Comparison of ENCODE assay signal across 8 mouse cellular contexts in the genomic region with DNA sequence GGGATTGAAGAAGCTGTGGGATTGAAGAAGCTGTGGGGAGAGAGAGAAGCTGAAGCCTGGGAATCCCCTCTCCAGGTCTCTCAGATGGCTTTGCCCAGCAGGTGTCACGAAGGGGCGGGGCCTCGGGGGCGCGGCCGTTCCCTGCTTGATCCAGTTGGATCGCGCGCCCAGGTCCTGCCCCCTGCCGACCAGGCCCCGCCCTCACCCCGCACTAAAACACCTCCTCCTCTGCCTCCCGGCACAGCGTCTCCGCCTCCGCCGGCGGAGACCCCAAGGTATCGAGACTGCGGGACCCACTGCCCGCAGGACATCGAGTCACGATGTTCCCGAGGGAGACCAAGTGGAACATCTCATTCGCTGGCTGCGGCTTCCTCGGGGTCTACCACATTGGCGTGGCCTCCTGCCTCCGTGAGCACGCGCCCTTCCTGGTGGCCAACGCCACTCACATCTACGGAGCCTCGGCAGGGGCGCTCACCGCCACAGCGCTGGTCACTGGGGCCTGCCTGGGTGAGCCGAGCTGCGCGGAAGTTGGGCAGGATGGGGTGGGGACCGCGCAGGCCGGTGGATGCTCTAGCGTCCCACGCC. TPM values are rescaled to one million over a fixed set of nuclear protein-coding genes. Genes with fewer than 3 reads are reported as not detected.
DNase-seq lines count a peak whose midpoint lies in the region; ATAC-seq lines count a peak whose summit lies in the region.

A gene (plus strand): TSS at position 232 of the 585 bp plus-strand sequence.

- no peaks in the 10 kb centered on the region for H3K9me3 ChIP-seq in forebrain, embryonic 10.5 days
- no peaks in the 10 kb centered on the region for H3K9me3 ChIP-seq in heart, embryonic 14.5 days (ENCODE audit: control insufficient read depth, low read length)
- H3K9me3 ChIP-seq in liver, embryonic 15.5 days (replicated peaks) = no peaks in the 10 kb centered on the region
- no peaks in the 10 kb centered on the region for H3K9me3 ChIP-seq in neural tube, embryonic 11.5 days (ENCODE audit: control insufficient read depth, low read length)
- H3K9me3 ChIP-seq in stomach, embryonic 16.5 days (replicated peaks; ENCODE audit: control insufficient read depth, low read length) = no peaks in the 10 kb centered on the region

- peak within 1 kb of the TSS; percentile 94 for H3K4me2 ChIP-seq in heart, embryonic 14.5 days (ENCODE audit: low read length)
- peak within 1 kb of the TSS; percentile 99 for H3K4me2 ChIP-seq in liver, embryonic 15.5 days
- H3K4me2 ChIP-seq in neural tube, embryonic 11.5 days (ENCODE audit: low read depth) = peak within 1 kb of the TSS; percentile 66
- H3K4me2 ChIP-seq in stomach, embryonic 16.5 days (ENCODE audit: low read depth, low read length) = peak within 1 kb of the TSS; percentile 89

- H3K4me1 ChIP-seq in forebrain, embryonic 10.5 days = peaks cover 32% of the 10 kb centered on the region
- peaks cover 7 to 12% of the 10 kb centered on the region in 2 experiments; a peak in 3 of 4 replicates for H3K4me1 ChIP-seq in heart, embryonic 14.5 days (ENCODE audit: control insufficient read depth in 2 of 2, insufficient read depth in 2 of 2, low read length in 2 of 2)
- peaks cover 63% of the 10 kb centered on the region for H3K4me1 ChIP-seq in liver, embryonic 15.5 days (replicated peaks)
- peaks cover 6% of the 10 kb centered on the region for H3K4me1 ChIP-seq in neural tube, embryonic 11.5 days (ENCODE audit: control insufficient read depth, insufficient read depth, low read length)
- peaks cover 4% of the 10 kb centered on the region; the same call in 1 of the 2 replicates for H3K4me1 ChIP-seq in stomach, embryonic 16.5 days (ENCODE audit: control insufficient read depth, insufficient read depth, low read length)

- ATAC-seq in heart, embryonic 14.5 days (ENCODE audit: insufficient number of reproducible peaks, insufficient read depth, low FRiP score, low read depth) = peak; percentile 81
- ATAC-seq in liver, embryonic 15.5 days (ENCODE audit: insufficient read depth) = peak; percentile 88
- peak; percentile 80 for ATAC-seq in neural tube, embryonic 11.5 days (ENCODE audit: insufficient read depth, low FRiP score, low TSS enrichment)
- ATAC-seq in stomach, embryonic 16.5 days (ENCODE audit: insufficient read depth, low FRiP score) = peak; percentile 89

- peak within 1 kb of the TSS; percentile 85 for H3K9ac ChIP-seq in heart, embryonic 14.5 days (ENCODE audit: low read length)
- H3K9ac ChIP-seq in liver, embryonic 15.5 days = peak within 1 kb of the TSS; percentile 71
- peak within 1 kb of the TSS; percentile 62 for H3K9ac ChIP-seq in neural tube, embryonic 11.5 days (ENCODE audit: low read length)
- peak within 1 kb of the TSS; percentile 81 for H3K9ac ChIP-seq in stomach, embryonic 16.5 days (ENCODE audit: low read length)

- H3K27ac ChIP-seq in forebrain, embryonic 10.5 days = peak within 1 kb of the TSS; percentile 85
- H3K27ac ChIP-seq in heart, embryonic 14.5 days (replicated peaks in 1 of 2; ENCODE audit: control insufficient read depth in 1 of 2, insufficient read depth in 1 of 2, low read depth in 2 of 2, low read length in 2 of 2) = peak within 1 kb of the TSS; percentile 84 to 88
- H3K27ac ChIP-seq in liver, embryonic 15.5 days (replicated peaks) = peak within 1 kb of the TSS; percentile 89
- peak within 1 kb of the TSS; percentile 67; the same call in 1 of the 2 replicates for H3K27ac ChIP-seq in neural tube, embryonic 11.5 days (ENCODE audit: low read depth, low read length)
- H3K27ac ChIP-seq in stomach, embryonic 16.5 days (ENCODE audit: low read length) = peak within 1 kb of the TSS; percentile 76

- peak; percentile 83 to 90 for DNase-seq in CD8-positive naive resting alpha-beta T cell, adult 2 months (ENCODE audit: low read depth in 2 of 2, low spot score in 2 of 2)
- DNase-seq in c-Kit-negative CD71-positive TER-119-positive erythroid progenitor cells, embryonic 14.5 days (ENCODE audit: low read depth, low spot score) = peak; percentile 83
- DNase-seq in forebrain, embryonic 10.5 days (ENCODE audit: extremely low spot score, low spot score) = peak; percentile 90
- DNase-seq in kidney, postnatal 14 days = peak; percentile 97
- DNase-seq in neural tube, embryonic 11.5 days (ENCODE audit: low spot score) = peak; percentile 92

- WGBS in forebrain, embryonic 10.5 days = under 1% methylated on average over 45 of the region's 45 CpGs
- under 1% methylated on average over 44 of the region's 45 CpGs for WGBS in heart, embryonic 14.5 days
- under 1% methylated on average over 45 of the region's 45 CpGs for WGBS in liver, embryonic 15.5 days (ENCODE audit: insufficient replicate concordance)
- WGBS in neural tube, embryonic 11.5 days = under 1% methylated on average over 45 of the region's 45 CpGs
- WGBS in stomach, embryonic 16.5 days = under 1% methylated on average over 45 of the region's 45 CpGs

- H3K27me3 ChIP-seq in forebrain, embryonic 10.5 days (ENCODE audit: poor library complexity, severe bottlenecking) = peaks cover 32% of the 10 kb centered on the region
- no peaks in the 10 kb centered on the region for H3K27me3 ChIP-seq in heart, embryonic 14.5 days (ENCODE audit: control insufficient read depth, insufficient read depth, low read length)
- H3K27me3 ChIP-seq in liver, embryonic 15.5 days = peaks cover 14% of the 10 kb centered on the region
- H3K27me3 ChIP-seq in neural tube, embryonic 11.5 days (ENCODE audit: control insufficient read depth, insufficient read depth, low read length) = peaks cover 4% of the 10 kb centered on the region; the same call in 1 of the 2 replicates
- no peaks in the 10 kb centered on the region for H3K27me3 ChIP-seq in stomach, embryonic 16.5 days (ENCODE audit: control insufficient read depth, insufficient read depth, low read length)

- H3K36me3 ChIP-seq in forebrain, embryonic 10.5 days (replicated peaks) = peaks cover 43% of the 10 kb centered on the region
- H3K36me3 ChIP-seq in heart, embryonic 14.5 days (ENCODE audit: control insufficient read depth, insufficient read depth, low read length) = peaks cover 49% of the 10 kb centered on the region
- H3K36me3 ChIP-seq in liver, embryonic 15.5 days (replicated peaks) = peaks cover 35% of the 10 kb centered on the region
- H3K36me3 ChIP-seq in neural tube, embryonic 11.5 days (ENCODE audit: control insufficient read depth, insufficient read depth, low read length) = peaks cover 5% of the 10 kb centered on the region
- peaks cover 17% of the 10 kb centered on the region; the same call in 1 of the 2 replicates for H3K36me3 ChIP-seq in stomach, embryonic 16.5 days (ENCODE audit: control insufficient read depth, insufficient read depth, low read length)

- peak within 1 kb of the TSS; percentile 79 for H3K4me3 ChIP-seq in forebrain, embryonic 10.5 days
- H3K4me3 ChIP-seq in heart, embryonic 14.5 days (ENCODE audit: control insufficient read depth in 1 of 2, insufficient read depth in 1 of 2, low read depth in 1 of 2, low read length in 2 of 2) = peak within 1 kb of the TSS; percentile 63 to 74
- H3K4me3 ChIP-seq in liver, embryonic 15.5 days (replicated peaks) = peak within 1 kb of the TSS; percentile 78
- peak within 1 kb of the TSS; percentile 46 for H3K4me3 ChIP-seq in neural tube, embryonic 11.5 days (ENCODE audit: low read depth, low read length)
- H3K4me3 ChIP-seq in stomach, embryonic 16.5 days (replicated peaks; ENCODE audit: low read length) = peak within 1 kb of the TSS; percentile 70

RNA-seq across cellular contexts. Expression of the gene that starts here (rescaled TPM):
- 15.9 and 18.2 TPM in 2 replicates for polyA plus RNA-seq in forebrain, embryonic 10.5 days (2016; fragmentation: Nextera tagmentation; extraction: Ambion mirVana)
- 48.7 and 49.0 TPM in 2 replicates for polyA plus RNA-seq in heart, embryonic 14.5 days (2014; fragmentation: Nextera tagmentation; extraction: Ambion mirVana)
- 13.9 and 15.3 TPM in 2 replicates for polyA plus RNA-seq in liver, embryonic 15.5 days (2015; fragmentation: Nextera tagmentation; extraction: Ambion mirVana)
- 14.8 and 17.6 TPM in 2 replicates for polyA plus RNA-seq in neural tube, embryonic 11.5 days (2014; fragmentation: Nextera tagmentation; extraction: Ambion mirVana)
- 34.0 and 38.5 TPM in 2 replicates for polyA plus RNA-seq in stomach, embryonic 16.5 days (2015; fragmentation: Nextera tagmentation; extraction: Ambion mirVana)

Comparison
In these comparisons a context has a peak if more than half of its experiments do, and no peak if none do; other contexts are left out.
1. Peak in every context shown above with its lines: DNase-seq, ATAC-seq, H3K4me3 ChIP-seq and H3K27ac ChIP-seq.